In the genomic region with DNA sequence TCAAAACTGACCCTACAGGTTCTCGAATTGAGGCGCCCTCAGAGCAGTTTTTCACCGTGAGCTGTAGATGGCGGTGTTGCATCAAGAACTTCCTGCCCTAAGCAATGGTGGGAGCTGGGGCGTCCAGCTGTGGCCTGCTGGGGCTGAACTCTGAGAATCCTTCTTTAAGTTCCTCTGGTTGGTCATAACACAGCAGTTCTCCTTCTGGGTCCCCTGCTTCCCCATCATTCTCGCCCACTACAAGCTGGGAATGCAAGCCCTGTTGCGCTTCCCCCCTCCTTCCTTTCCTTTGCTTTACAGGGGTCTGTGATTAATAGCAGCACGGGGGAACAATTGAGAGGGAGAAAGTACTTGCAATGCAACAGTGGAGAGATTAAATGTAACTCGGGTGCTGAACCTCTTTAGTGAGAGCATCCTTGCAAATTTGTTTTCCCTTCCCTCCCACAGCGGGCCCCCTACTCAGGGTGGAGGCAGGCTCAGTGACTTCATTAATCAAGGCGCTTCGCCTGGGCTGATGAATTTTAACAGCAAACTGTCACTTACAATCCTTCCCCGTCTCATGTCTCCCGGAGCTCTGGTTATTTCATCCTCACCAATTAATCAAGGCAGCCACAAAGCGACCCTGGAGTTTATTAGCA, we compare ENCODE assay signal across 8 mouse cellular contexts.
DNase-seq lines count a peak whose midpoint lies in the region; ATAC-seq and TF ChIP-seq lines count a peak whose summit lies in the region.

No protein-coding gene starts in this region.

- H3K27me3 ChIP-seq in E14TG2a.4 (ENCODE audit: insufficient read depth, low read length) = 0 out of 2 replicates have a peak, but pooled peaks cover 2% of the 10 kb centered on the region
- no peaks in the 10 kb centered on the region for H3K27me3 ChIP-seq in forebrain, embryonic 10.5 days (ENCODE audit: poor library complexity, severe bottlenecking)
- no peaks in the 10 kb centered on the region for H3K27me3 ChIP-seq in hindbrain, embryonic 15.5 days
- no peaks in the 10 kb centered on the region for H3K27me3 ChIP-seq in midbrain, embryonic 10.5 days (ENCODE audit: low read depth, poor library complexity, severe bottlenecking)
- H3K27me3 ChIP-seq in stomach, embryonic 14.5 days (ENCODE audit: control insufficient read depth, insufficient read depth, low read length) = no peaks in the 10 kb centered on the region

- DNase-seq in adrenal gland, postnatal 10 days = peak; percentile 77
- peak; percentile 70 for DNase-seq in forebrain, embryonic 10.5 days (ENCODE audit: extremely low spot score, low spot score)
- DNase-seq in left cerebral cortex, adult 11 months (ENCODE audit: low spot score) = peak; percentile 26
- DNase-seq in midbrain, embryonic 10.5 days (ENCODE audit: low spot score) = peak; percentile 77

- H3K9ac ChIP-seq in hindbrain, embryonic 15.5 days = 0 out of 2 replicates have a peak overlapping the region, but pooled peaks have one; percentile 8
- H3K9ac ChIP-seq in stomach, embryonic 14.5 days (replicated peaks; ENCODE audit: low read depth, low read length) = no peak overlapping the region

- H3K4me1 ChIP-seq in E14TG2a.4 (replicated peaks; ENCODE audit: low read depth, low read length) = no peaks in the 10 kb centered on the region
- H3K4me1 ChIP-seq in forebrain, embryonic 10.5 days = peaks cover 8% of the 10 kb centered on the region
- H3K4me1 ChIP-seq in hindbrain, embryonic 15.5 days (replicated peaks) = peaks cover 21% of the 10 kb centered on the region
- peaks cover 8% of the 10 kb centered on the region for H3K4me1 ChIP-seq in midbrain, embryonic 10.5 days
- H3K4me1 ChIP-seq in stomach, embryonic 14.5 days (ENCODE audit: control insufficient read depth, insufficient read depth, low read length) = no peaks in the 10 kb centered on the region

- peak; percentile 91 for ATAC-seq in hindbrain, embryonic 15.5 days (ENCODE audit: low FRiP score, low read depth)
- peak; percentile 89; the same call in 1 of the 2 replicates for ATAC-seq in stomach, embryonic 14.5 days (ENCODE audit: insufficient number of reproducible peaks, insufficient read depth, low FRiP score, low read depth)
- ATAC-seq in granulocyte monocyte progenitor cell, adult 5-6 weeks (replicated peaks; ENCODE audit: poor library complexity, severe bottlenecking) = no peak

- H3K9me3 ChIP-seq in E14TG2a.4 (ENCODE audit: low read length) = no peaks in the 10 kb centered on the region
- no peaks in the 10 kb centered on the region for H3K9me3 ChIP-seq in forebrain, embryonic 10.5 days
- H3K9me3 ChIP-seq in hindbrain, embryonic 15.5 days = no peaks in the 10 kb centered on the region
- no peaks in the 10 kb centered on the region for H3K9me3 ChIP-seq in midbrain, embryonic 10.5 days (replicated peaks)
- H3K9me3 ChIP-seq in stomach, embryonic 14.5 days (ENCODE audit: control insufficient read depth, low read depth, low read length) = no peaks in the 10 kb centered on the region

- H3K36me3 ChIP-seq in E14TG2a.4 (ENCODE audit: insufficient read depth, low read length) = no peaks in the 10 kb centered on the region
- H3K36me3 ChIP-seq in forebrain, embryonic 10.5 days (replicated peaks) = no peaks in the 10 kb centered on the region
- H3K36me3 ChIP-seq in hindbrain, embryonic 15.5 days = no peaks in the 10 kb centered on the region
- no peaks in the 10 kb centered on the region for H3K36me3 ChIP-seq in midbrain, embryonic 10.5 days
- H3K36me3 ChIP-seq in stomach, embryonic 14.5 days (ENCODE audit: control insufficient read depth, insufficient read depth, low read length) = no peaks in the 10 kb centered on the region

- peak overlapping the region; percentile 74 for H3K27ac ChIP-seq in forebrain, embryonic 10.5 days
- H3K27ac ChIP-seq in hindbrain, embryonic 15.5 days (replicated peaks) = peak overlapping the region; percentile 30
- H3K27ac ChIP-seq in midbrain, embryonic 10.5 days (replicated peaks) = peak overlapping the region; percentile 76
- H3K27ac ChIP-seq in stomach, embryonic 14.5 days (ENCODE audit: low read length) = no peak overlapping the region

- TF ChIP-seq CTCF in E14TG2a.4 (conservative IDR thresholded peaks at IDR 0.05; ENCODE audit: low read length) = peak; percentile 45

- H3K4me3 ChIP-seq in E14TG2a.4 (replicated peaks; ENCODE audit: low read length) = no peak overlapping the region
- peak overlapping the region; percentile 46 for H3K4me3 ChIP-seq in forebrain, embryonic 10.5 days
- H3K4me3 ChIP-seq in hindbrain, embryonic 15.5 days = peak overlapping the region; percentile 21
- peak overlapping the region; percentile 45 for H3K4me3 ChIP-seq in midbrain, embryonic 10.5 days
- no peak overlapping the region for H3K4me3 ChIP-seq in stomach, embryonic 14.5 days (ENCODE audit: low read depth, low read length)

- WGBS in forebrain, embryonic 10.5 days = 4% methylated on average over 15 of the region's 15 CpGs
- under 1% methylated on average over 15 of the region's 15 CpGs for WGBS in hindbrain, embryonic 15.5 days
- 4% methylated on average over 15 of the region's 15 CpGs for WGBS in midbrain, embryonic 10.5 days
- WGBS in stomach, embryonic 14.5 days = 2% methylated on average over 15 of the region's 15 CpGs

- peak overlapping the region; percentile 49 for H3K4me2 ChIP-seq in hindbrain, embryonic 15.5 days
- H3K4me2 ChIP-seq in stomach, embryonic 14.5 days (replicated peaks; ENCODE audit: low read depth, low read length) = peak overlapping the region; percentile 30

Comparison
In these comparisons a context has a peak if more than half of its experiments do, and no peak if none do; other contexts are left out.
1. H3K4me3 ChIP-seq: peak in forebrain, embryonic 10.5 days (single experiment), hindbrain, embryonic 15.5 days (single experiment) and midbrain, embryonic 10.5 days (single experiment); none in E14TG2a.4 (single experiment) and stomach, embryonic 14.5 days (single experiment).
2. DNase-seq: peak in every context shown above with its lines; median percentile 77 in adrenal gland, postnatal 10 days; 77 in midbrain, embryonic 10.5 days; 70 in forebrain, embryonic 10.5 days; 26 in left cerebral cortex, adult 11 months.